Mouse (Mus musculus): Measurements from ENCODE around the gene Arid1b. TPM values are rescaled to one million over a fixed set of nuclear protein-coding genes. Genes with fewer than 3 reads are reported as not detected.

The Arid1b gene
- polyA plus RNA-seq, 1 experiment: 59.4 TPM

DNA sequence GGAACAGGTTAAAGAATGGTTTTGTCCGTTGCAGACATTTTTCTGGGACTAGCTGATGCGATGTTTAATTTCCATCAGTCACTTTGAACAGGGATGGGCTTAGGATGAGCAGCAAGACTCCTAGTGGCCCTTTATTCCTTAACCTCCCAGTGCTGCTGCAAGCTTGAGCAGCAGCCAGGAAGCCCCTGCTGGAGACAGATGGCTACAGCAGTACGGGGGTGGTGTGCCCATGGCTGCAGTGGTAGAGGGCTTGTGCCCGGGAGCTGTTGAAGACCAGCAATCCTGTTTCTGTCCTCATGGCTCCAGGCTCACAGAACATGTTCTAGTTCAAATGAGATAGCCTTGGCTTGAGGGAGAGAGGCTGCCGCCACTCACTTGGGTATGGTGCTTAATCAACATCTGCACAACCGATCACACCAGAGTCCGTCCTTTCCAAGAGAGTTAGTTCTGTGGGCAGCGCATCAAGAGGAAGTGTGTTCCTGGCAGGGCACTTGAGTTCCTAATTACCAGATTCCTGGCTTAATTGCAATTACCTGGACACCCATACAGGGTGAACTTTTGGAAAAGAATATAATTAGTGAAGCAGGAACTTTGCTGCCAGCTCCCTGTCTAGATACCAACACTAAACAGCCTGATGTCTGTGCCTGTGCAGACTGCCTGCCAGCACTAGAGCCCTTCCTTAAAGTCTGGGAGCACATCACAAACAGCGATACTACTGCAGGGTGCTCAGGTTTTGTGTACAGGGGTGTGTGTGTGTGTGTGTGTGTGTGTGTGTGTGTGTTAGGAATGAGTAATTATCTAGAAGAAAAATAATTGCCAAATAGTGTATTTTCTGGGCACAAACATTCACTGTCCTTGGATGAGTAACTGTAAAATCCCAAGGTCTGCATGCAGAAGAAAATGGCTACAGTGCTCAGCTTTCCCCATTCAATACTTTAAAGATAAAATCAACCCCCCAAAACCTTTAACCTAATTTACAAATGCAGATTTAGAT is 224.0 kb downstream of the Arid1b start:
- Histone ChIP-seq H3K27me3 (ENCODE audit: control insufficient read depth, insufficient read depth, low read length) (no peaks in the 10 kb centered on the region), H3K36me3 (ENCODE audit: control insufficient read depth, insufficient read depth, low read length) (no peaks in the 10 kb centered on the region), H3K4me1 (ENCODE audit: control insufficient read depth, insufficient read depth, insufficient read length, low read length) (peaks cover 24% of the 10 kb centered on the region), H3K4me3 (ENCODE audit: low read depth, low read length) (no peak overlapping the region), H3K27ac (ENCODE audit: insufficient read depth, low read depth, low read length) (no peak overlapping the region)
- TF ChIP-seq POLR2A (IDR thresholded peaks at IDR 0.05; ENCODE audit: low read depth, low read length) (no peak), CTCF (IDR thresholded peaks at IDR 0.05; ENCODE audit: extremely low read depth, insufficient read length, insufficient replicate concordance, low read depth, low read length) (no peak; the same call in 1 of the 2 replicates)
- WGBS: 81% methylated on average over 9 of the region's 9 CpGs

DNA sequence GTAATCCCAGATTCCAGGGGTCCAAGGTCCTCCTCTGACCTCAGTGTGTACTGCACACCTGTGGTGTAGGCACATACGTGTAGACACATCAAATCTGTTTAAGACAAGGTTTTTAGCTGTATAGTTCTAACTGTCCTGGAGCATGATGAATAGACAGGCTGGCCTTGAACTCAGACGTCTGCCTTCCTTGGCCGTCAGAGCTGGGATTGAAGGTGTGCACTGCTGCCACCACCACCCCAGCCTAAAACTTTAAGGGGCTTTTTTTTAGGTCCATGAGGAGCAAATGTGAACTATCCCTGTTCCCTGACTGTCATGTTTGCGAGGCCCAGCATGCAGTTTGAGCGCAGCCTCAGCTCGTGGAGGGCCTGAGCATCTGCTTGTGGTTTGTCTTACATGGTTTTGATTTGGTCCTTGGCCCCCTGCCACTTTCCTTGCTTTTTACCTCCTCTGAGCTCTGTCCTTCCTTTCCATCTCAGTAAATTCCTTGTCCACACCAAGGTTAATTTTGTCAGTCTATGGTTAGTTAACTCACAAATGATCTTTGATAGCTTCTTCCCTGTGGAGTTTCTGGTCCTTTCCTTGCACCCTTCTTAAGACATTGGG is 224.9 kb downstream of the Arid1b start:
- Histone ChIP-seq H3K4me1 (ENCODE audit: control insufficient read depth, insufficient read depth, insufficient read length, low read length) (peaks cover 24% of the 10 kb centered on the region), H3K4me3 (ENCODE audit: low read depth, low read length) (no peak overlapping the region), H3K36me3 (ENCODE audit: control insufficient read depth, insufficient read depth, low read length) (no peaks in the 10 kb centered on the region), H3K27ac (ENCODE audit: insufficient read depth, low read depth, low read length) (no peak overlapping the region), H3K27me3 (ENCODE audit: control insufficient read depth, insufficient read depth, low read length) (no peaks in the 10 kb centered on the region)
- no peak for TF ChIP-seq POLR2A (IDR thresholded peaks at IDR 0.05; ENCODE audit: low read depth, low read length)
- no peak for TF ChIP-seq CTCF (IDR thresholded peaks at IDR 0.05; ENCODE audit: extremely low read depth, insufficient read length, insufficient replicate concordance, low read depth, low read length)
- WGBS: 74% methylated on average over 6 of the region's 6 CpGs

DNA sequence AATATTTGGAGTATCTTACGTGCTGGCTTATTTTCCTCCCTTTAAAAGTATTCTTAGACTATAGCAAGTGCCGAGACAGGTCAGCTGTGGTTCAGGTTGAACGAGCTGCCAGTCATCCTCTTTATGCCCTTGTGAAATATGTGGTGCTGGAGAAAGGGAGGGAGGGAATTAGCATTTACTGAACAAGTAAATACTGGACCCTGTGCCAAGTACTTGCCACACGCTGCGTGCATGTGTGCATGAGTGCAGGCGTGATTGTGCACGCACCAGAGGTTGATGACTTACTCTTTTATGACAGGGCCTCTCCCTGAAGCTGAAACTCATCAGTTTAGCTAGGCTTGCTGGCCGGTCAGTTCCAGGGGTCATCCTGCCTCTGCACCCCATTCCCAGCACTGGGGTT is 226.9 kb downstream of the Arid1b start:
- Histone ChIP-seq H3K4me1 (ENCODE audit: control insufficient read depth, insufficient read depth, insufficient read length, low read length) (peaks cover 24% of the 10 kb centered on the region), H3K36me3 (ENCODE audit: control insufficient read depth, insufficient read depth, low read length) (no peaks in the 10 kb centered on the region), H3K27ac (ENCODE audit: insufficient read depth, low read depth, low read length) (no peak overlapping the region), H3K4me3 (ENCODE audit: low read depth, low read length) (no peak overlapping the region), H3K27me3 (ENCODE audit: control insufficient read depth, insufficient read depth, low read length) (no peaks in the 10 kb centered on the region)
- TF ChIP-seq CTCF (IDR thresholded peaks at IDR 0.05; ENCODE audit: extremely low read depth, insufficient read length, insufficient replicate concordance, low read depth, low read length) (no peak), POLR2A (IDR thresholded peaks at IDR 0.05; ENCODE audit: low read depth, low read length) (no peak)
- 31% methylated on average over 8 of the region's 8 CpGs for WGBS

GRCm38 (mm10) chr17:5221558-5221957 is 227.4 kb downstream of the Arid1b start:
- H3K36me3 ChIP-seq (ENCODE audit: control insufficient read depth, insufficient read depth, low read length): no peaks in the 10 kb centered on the region
- H3K27ac ChIP-seq (ENCODE audit: insufficient read depth, low read depth, low read length): peak overlapping the region; percentile 25; the same call in 1 of the 2 replicates
- peaks cover 24% of the 10 kb centered on the region for H3K4me1 ChIP-seq (ENCODE audit: control insufficient read depth, insufficient read depth, insufficient read length, low read length)
- no peak overlapping the region for H3K4me3 ChIP-seq (ENCODE audit: low read depth, low read length)
- 31% methylated on average over 4 of the region's 4 CpGs for WGBS
- TF ChIP-seq POLR2A (IDR thresholded peaks at IDR 0.05; ENCODE audit: low read depth, low read length) (no peak), CTCF (IDR thresholded peaks at IDR 0.05; ENCODE audit: extremely low read depth, insufficient read length, insufficient replicate concordance, low read depth, low read length) (no peak)
- no peaks in the 10 kb centered on the region for H3K27me3 ChIP-seq (ENCODE audit: control insufficient read depth, insufficient read depth, low read length)

- WGBS: 61% methylated on average over 2 of the region's 2 CpGs
- H3K4me3 ChIP-seq (ENCODE audit: low read depth, low read length): no peak overlapping the region
- no peaks in the 10 kb centered on the region for H3K27me3 ChIP-seq (ENCODE audit: control insufficient read depth, insufficient read depth, low read length)
- peaks cover 16% of the 10 kb centered on the region for H3K4me1 ChIP-seq (ENCODE audit: control insufficient read depth, insufficient read depth, insufficient read length, low read length)
- no peak for TF ChIP-seq CTCF (IDR thresholded peaks at IDR 0.05; ENCODE audit: extremely low read depth, insufficient read length, insufficient replicate concordance, low read depth, low read length)
- H3K36me3 ChIP-seq (ENCODE audit: control insufficient read depth, insufficient read depth, low read length): no peaks in the 10 kb centered on the region
- no peak overlapping the region for H3K27ac ChIP-seq (ENCODE audit: insufficient read depth, low read depth, low read length)
Observed at GRCm38 (mm10) chr17:5222827-5223226, 228.7 kb downstream of the Arid1b start.

DNA sequence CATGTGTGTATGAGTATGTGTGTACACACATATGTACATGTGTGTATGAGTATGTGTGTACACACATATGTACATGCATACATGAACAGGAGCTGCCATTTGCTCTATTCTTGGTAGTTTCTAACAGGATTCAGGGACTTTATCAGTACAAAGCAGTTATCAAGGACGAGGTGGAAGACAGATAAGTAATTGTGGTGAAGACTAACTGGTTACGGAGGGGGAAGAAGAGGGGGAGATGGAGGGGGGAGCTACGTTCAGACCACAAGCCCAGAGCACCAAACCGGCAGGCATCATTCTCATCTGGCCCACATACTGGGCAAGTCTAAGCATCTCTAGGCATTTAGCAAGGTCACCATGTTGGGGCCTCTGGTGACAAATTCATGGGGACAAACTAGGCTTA is 230.8 kb downstream of the Arid1b start:
- Histone ChIP-seq H3K4me1 (ENCODE audit: control insufficient read depth, insufficient read depth, insufficient read length, low read length) (peaks cover 12% of the 10 kb centered on the region; the same call in 1 of the 2 replicates), H3K27me3 (ENCODE audit: control insufficient read depth, insufficient read depth, low read length) (no peaks in the 10 kb centered on the region), H3K4me3 (ENCODE audit: low read depth, low read length) (no peak overlapping the region), H3K36me3 (ENCODE audit: control insufficient read depth, insufficient read depth, low read length) (no peaks in the 10 kb centered on the region), H3K27ac (ENCODE audit: insufficient read depth, low read depth, low read length) (no peak overlapping the region)
- TF ChIP-seq POLR2A (IDR thresholded peaks at IDR 0.05; ENCODE audit: low read depth, low read length) (no peak), CTCF (IDR thresholded peaks at IDR 0.05; ENCODE audit: extremely low read depth, insufficient read length, insufficient replicate concordance, low read depth, low read length) (no peak)
- 79% methylated on average over 4 of the region's 4 CpGs for WGBS

- H3K4me1 ChIP-seq (ENCODE audit: control insufficient read depth, insufficient read depth, insufficient read length, low read length): 0 out of 2 replicates have a peak, but pooled peaks cover 2% of the 10 kb centered on the region
Observed at GRCm38 (mm10) chr17:5227136-5227535, 233.0 kb downstream of the Arid1b start.

More at GRCm38 (mm10) chr17:5227136-5227535, 233.0 kb downstream of the Arid1b start:
- H3K36me3 ChIP-seq (ENCODE audit: control insufficient read depth, insufficient read depth, low read length): no peaks in the 10 kb centered on the region
- no peak overlapping the region for H3K4me3 ChIP-seq (ENCODE audit: low read depth, low read length)
- 74% methylated on average over 6 of the region's 6 CpGs for WGBS
- no peak overlapping the region for H3K27ac ChIP-seq (ENCODE audit: insufficient read depth, low read depth, low read length)
- no peak for TF ChIP-seq POLR2A (IDR thresholded peaks at IDR 0.05; ENCODE audit: low read depth, low read length)
- no peaks in the 10 kb centered on the region for H3K27me3 ChIP-seq (ENCODE audit: control insufficient read depth, insufficient read depth, low read length)

All from small intestine, adult 2 months (tissue).